In genomic region chr11:3178968-3179725, GRCm38 (mm10) we compare ENCODE assay signal across 8 mouse cellular contexts. TPM values are rescaled to one million over a fixed set of nuclear protein-coding genes. Genes with fewer than 3 reads are reported as not detected.
DNase-seq lines count a peak whose midpoint lies in the region; ATAC-seq and TF ChIP-seq lines count a peak whose summit lies in the region.
"Not testable (repeated sequence)": the region's sequence is repeated elsewhere in the genome, so short reads cannot be mapped to it uniquely, and the experiment has no call there.

No protein-coding gene starts in this region.

- not testable (repeated sequence) for TF ChIP-seq CTCF in gastrocnemius, adult 2 months (IDR thresholded peaks at IDR 0.05)

- H3K4me3 ChIP-seq in gastrocnemius, adult 2 months; heart, embryonic 10.5 days; neural tube, embryonic 11.5 days (ENCODE audit: low read depth, low read length): not testable (repeated sequence)

- not testable (repeated sequence) for H3K4me1 ChIP-seq in heart, embryonic 10.5 days; neural tube, embryonic 11.5 days (ENCODE audit: control insufficient read depth, insufficient read depth, low read length)

- not testable (repeated sequence) for H3K4me2 ChIP-seq in neural tube, embryonic 11.5 days (ENCODE audit: low read depth)

- 83% methylated on average over 6 of the region's 6 CpGs for WGBS in heart, embryonic 10.5 days
- 84% methylated on average over 6 of the region's 6 CpGs for WGBS in neural tube, embryonic 11.5 days

- not testable (repeated sequence) for H3K9me3 ChIP-seq in heart, embryonic 10.5 days; neural tube, embryonic 11.5 days (ENCODE audit: control insufficient read depth, low read length)

- DNase-seq in CD4-positive helper T cell, adult 2 months (ENCODE audit: low read depth, low spot score) = peak; percentile 18
- peak; percentile 44 for DNase-seq in adrenal gland, postnatal 10 days
- peak; percentile 43 for DNase-seq in gastrocnemius, adult 2 months
- peak; percentile 78 for DNase-seq in heart, embryonic 10.5 days (ENCODE audit: low spot score)
- peak; percentile 23 for DNase-seq in layer of hippocampus, adult 11-12 months (ENCODE audit: low spot score)
- not testable (repeated sequence) for DNase-seq in neural tube, embryonic 11.5 days (ENCODE audit: low spot score)
- peak; percentile 74 to 92 for DNase-seq in spleen, postnatal 4 days (ENCODE audit: low spot score in 2 of 2)
- DNase-seq in urinary bladder, postnatal 14 days (ENCODE audit: low spot score) = peak; percentile 73

- ATAC-seq in neural tube, embryonic 11.5 days (ENCODE audit: insufficient read depth, low FRiP score, low TSS enrichment) = peak; percentile 21; the same call in 1 of the 2 replicates

- intact Hi-C loops in gastrocnemius, adult 2 months (cut with DNase I) = not testable (repeated sequence)

- H3K27me3 ChIP-seq in heart, embryonic 10.5 days (ENCODE audit: insufficient read depth, poor library complexity, severe bottlenecking); neural tube, embryonic 11.5 days (ENCODE audit: control insufficient read depth, insufficient read depth, low read length): not testable (repeated sequence)

- not testable (repeated sequence) for H3K36me3 ChIP-seq in heart, embryonic 10.5 days; neural tube, embryonic 11.5 days (ENCODE audit: control insufficient read depth, insufficient read depth, low read length)

- not testable (repeated sequence) for H3K9ac ChIP-seq in neural tube, embryonic 11.5 days (ENCODE audit: low read length)

- not testable (repeated sequence) for H3K27ac ChIP-seq in gastrocnemius, adult 2 months; heart, embryonic 10.5 days; neural tube, embryonic 11.5 days (ENCODE audit: low read depth, low read length)

RNA-seq across cellular contexts. Expression of gene Sfi1, which starts 14.1 kb away (rescaled TPM):
- total RNA-seq in adrenal gland, postnatal 10 days (2021) = 10 to 100 TPM; 30.0 to 62.1 TPM
- total RNA-seq in gastrocnemius, adult 2 months (2021) = 10 to 100 TPM; 15.3 to 15.6 TPM
- polyA plus RNA-seq in heart, embryonic 10.5 days (2016; fragmentation: Nextera tagmentation; extraction: Ambion mirVana) = 10.3 and 11.7 TPM in 2 replicates
- polyA plus RNA-seq in neural tube, embryonic 11.5 days (2014; fragmentation: Nextera tagmentation; extraction: Ambion mirVana) = 9.5 and 9.7 TPM in 2 replicates

RNA-seq across cellular contexts. Expression of gene Eif4enif1, which starts 23.0 kb away (rescaled TPM):
- total RNA-seq in adrenal gland, postnatal 10 days (2021) = 10 to 100 TPM; 56.2 to 57.8 TPM
- total RNA-seq in gastrocnemius, adult 2 months (2021) = 10 to 100 TPM; 29.9 to 34.5 TPM
- 42.4 and 51.0 TPM in 2 replicates for polyA plus RNA-seq in heart, embryonic 10.5 days (2016; fragmentation: Nextera tagmentation; extraction: Ambion mirVana)
- polyA plus RNA-seq in neural tube, embryonic 11.5 days (2014; fragmentation: Nextera tagmentation; extraction: Ambion mirVana) = 65.3 and 66.8 TPM in 2 replicates
